Mouse (Mus musculus): ENCODE measurements around the gene Hnrnpm. TPM values are rescaled to one million over a fixed set of nuclear protein-coding genes. Genes with fewer than 3 reads are reported as not detected.
"Not testable (repeated sequence)": the region's sequence is repeated elsewhere in the genome, so short reads cannot be mapped to it uniquely, and the experiment has no call there.

Gene Hnrnpm
- polyA plus RNA-seq, 1 experiment from 2014 or later, result 180 TPM

GRCm38 (mm10) chr17:33629487-33630125, 57.1 kb downstream of the Hnrnpm start:
- Histone ChIP-seq H3K27me3 (no peaks in the 10 kb centered on the region), H3K36me3 (peaks cover 12% of the 10 kb centered on the region; the same call in 1 of the 2 replicates), H3K9ac (peak overlapping the region; percentile 81), H3K9me3 (replicated peaks) (no peaks in the 10 kb centered on the region), H3K4me2 (peak overlapping the region; percentile 69), H3K4me3 (peak overlapping the region; percentile 81), H3K4me1 (replicated peaks) (peaks cover 25% of the 10 kb centered on the region), H3K27ac (peak overlapping the region; percentile 99)
- 48% methylated on average over 12 of the region's 12 CpGs for WGBS
- ATAC-seq (replicated peaks; ENCODE audit: insufficient number of reproducible peaks, insufficient read depth, low FRiP score, low read depth), result 0 out of 2 replicates have a peak, but pooled peaks have one; percentile 8

- H3K27me3 ChIP-seq, result no peaks in the 10 kb centered on the region
- H3K4me3 ChIP-seq, result peak within 1 kb of the TSS; percentile 81
- H3K36me3 ChIP-seq, result peaks cover 12% of the 10 kb centered on the region; the same call in 1 of the 2 replicates
- peak within 1 kb of the TSS; percentile 69 for H3K4me2 ChIP-seq
- H3K9me3 ChIP-seq (replicated peaks), result no peaks in the 10 kb centered on the region
- peaks cover 25% of the 10 kb centered on the region for H3K4me1 ChIP-seq (replicated peaks)
- WGBS, result 4% methylated on average over 35 of the region's 35 CpGs
- peak within 1 kb of the TSS; percentile 81 for H3K9ac ChIP-seq
- ATAC-seq (replicated peaks; ENCODE audit: insufficient number of reproducible peaks, insufficient read depth, low FRiP score, low read depth), result peak; percentile 94
- peak within 1 kb of the TSS; percentile 99 for H3K27ac ChIP-seq
Measured at GRCm38 (mm10) chr17:33628621-33629486, 57.8 kb downstream of the Hnrnpm start, which contains the start of gene Zfp414. Gene Zfp414 (plus strand): TSS chr17:33629090.

GRCm38 (mm10) chr17:33627281-33627680, 59.4 kb downstream of the Hnrnpm start:
- Histone ChIP-seq H3K4me3 (no peak overlapping the region), H3K9me3 (replicated peaks) (no peaks in the 10 kb centered on the region), H3K36me3 (peaks cover 12% of the 10 kb centered on the region; the same call in 1 of the 2 replicates), H3K27me3 (no peaks in the 10 kb centered on the region), H3K27ac (no peak overlapping the region), H3K4me2 (no peak overlapping the region), H3K4me1 (replicated peaks) (peaks cover 25% of the 10 kb centered on the region), H3K9ac (no peak overlapping the region)
- WGBS, result 86% methylated on average over 3 of the region's 3 CpGs
- ATAC-seq (replicated peaks; ENCODE audit: insufficient number of reproducible peaks, insufficient read depth, low FRiP score, low read depth), result no peak

- not testable (repeated sequence) for H3K9ac ChIP-seq; H3K4me3 ChIP-seq; H3K4me1 ChIP-seq (replicated peaks); H3K27ac ChIP-seq; H3K27me3 ChIP-seq; ATAC-seq (replicated peaks; ENCODE audit: insufficient number of reproducible peaks, insufficient read depth, low FRiP score, low read depth); H3K9me3 ChIP-seq (replicated peaks); H3K36me3 ChIP-seq; H3K4me2 ChIP-seq
- 74% methylated on average over 5 of the region's 5 CpGs for WGBS
Measured at GRCm38 (mm10) chr17:33613726-33614125, 72.9 kb downstream of the Hnrnpm start.

GRCm38 (mm10) chr17:33610548-33610947, 76.1 kb downstream of the Hnrnpm start:
- H3K36me3 ChIP-seq, result no peaks in the 10 kb centered on the region
- no peak overlapping the region for H3K9ac ChIP-seq
- 83% methylated on average over 7 of the region's 7 CpGs for WGBS
- H3K27me3 ChIP-seq, result no peaks in the 10 kb centered on the region
- no peak overlapping the region for H3K27ac ChIP-seq
- H3K4me3 ChIP-seq, result no peak overlapping the region
- no peaks in the 10 kb centered on the region for H3K9me3 ChIP-seq (replicated peaks)
- no peaks in the 10 kb centered on the region for H3K4me1 ChIP-seq (replicated peaks)
- no peak for ATAC-seq (replicated peaks; ENCODE audit: insufficient number of reproducible peaks, insufficient read depth, low FRiP score, low read depth)
- no peak overlapping the region for H3K4me2 ChIP-seq

GRCm38 (mm10) chr17:33607273-33607672, 79.4 kb downstream of the Hnrnpm start:
- 50% methylated on average over 2 of the region's 2 CpGs for WGBS
- H3K4me3 ChIP-seq, result no peak overlapping the region
- no peak overlapping the region for H3K27ac ChIP-seq
- no peaks in the 10 kb centered on the region for H3K27me3 ChIP-seq
- no peaks in the 10 kb centered on the region for H3K36me3 ChIP-seq
- H3K4me1 ChIP-seq (replicated peaks), result no peaks in the 10 kb centered on the region
- no peak overlapping the region for H3K9ac ChIP-seq
- no peak overlapping the region for H3K4me2 ChIP-seq
- no peak for ATAC-seq (replicated peaks; ENCODE audit: insufficient number of reproducible peaks, insufficient read depth, low FRiP score, low read depth)
- H3K9me3 ChIP-seq (replicated peaks), result no peaks in the 10 kb centered on the region

- H3K27ac ChIP-seq, result no peak overlapping the region
- 71% methylated on average over 12 of the region's 12 CpGs for WGBS
- no peak overlapping the region for H3K4me3 ChIP-seq
- H3K9me3 ChIP-seq (replicated peaks), result no peaks in the 10 kb centered on the region; the same call in 1 of the 2 replicates
- no peaks in the 10 kb centered on the region for H3K36me3 ChIP-seq
- no peak overlapping the region for H3K4me2 ChIP-seq
- ATAC-seq (replicated peaks; ENCODE audit: insufficient number of reproducible peaks, insufficient read depth, low FRiP score, low read depth), result no peak
- no peaks in the 10 kb centered on the region for H3K27me3 ChIP-seq
- H3K9ac ChIP-seq, result no peak overlapping the region
- no peaks in the 10 kb centered on the region for H3K4me1 ChIP-seq (replicated peaks)
Measured at GRCm38 (mm10) chr17:33601947-33602346, 84.7 kb downstream of the Hnrnpm start.

GRCm38 (mm10) chr17:33600831-33601230, 85.8 kb downstream of the Hnrnpm start:
- Histone ChIP-seq H3K4me3 (no peak overlapping the region), H3K4me2 (no peak overlapping the region), H3K4me1 (replicated peaks) (no peaks in the 10 kb centered on the region), H3K9ac (no peak overlapping the region), H3K36me3 (no peaks in the 10 kb centered on the region), H3K27me3 (no peaks in the 10 kb centered on the region), H3K27ac (no peak overlapping the region), H3K9me3 (replicated peaks) (no peaks in the 10 kb centered on the region; the same call in 1 of the 2 replicates)
- no peak for ATAC-seq (replicated peaks; ENCODE audit: insufficient number of reproducible peaks, insufficient read depth, low FRiP score, low read depth)
- 78% methylated on average over 3 of the region's 3 CpGs for WGBS

GRCm38 (mm10) chr17:33599836-33600475, 86.7 kb downstream of the Hnrnpm start:
- H3K4me1 ChIP-seq (replicated peaks), result no peaks in the 10 kb centered on the region
- ATAC-seq (replicated peaks; ENCODE audit: insufficient number of reproducible peaks, insufficient read depth, low FRiP score, low read depth), result no peak
- H3K27me3 ChIP-seq, result no peaks in the 10 kb centered on the region
- no peak overlapping the region for H3K27ac ChIP-seq
- 77% methylated on average over 8 of the region's 8 CpGs for WGBS
- H3K9ac ChIP-seq, result no peak overlapping the region
- H3K36me3 ChIP-seq, result no peaks in the 10 kb centered on the region
- H3K9me3 ChIP-seq (replicated peaks), result no peaks in the 10 kb centered on the region; the same call in 1 of the 2 replicates
- H3K4me3 ChIP-seq, result no peak overlapping the region
- no peak overlapping the region for H3K4me2 ChIP-seq

GRCm38 (mm10) chr17:33598506-33598905, 88.2 kb downstream of the Hnrnpm start:
- Histone ChIP-seq H3K9ac (no peak overlapping the region), H3K9me3 (replicated peaks) (no peaks in the 10 kb centered on the region; the same call in 1 of the 2 replicates), H3K27me3 (no peaks in the 10 kb centered on the region), H3K27ac (no peak overlapping the region), H3K4me1 (replicated peaks) (no peaks in the 10 kb centered on the region), H3K4me3 (no peak overlapping the region), H3K36me3 (no peaks in the 10 kb centered on the region), H3K4me2 (no peak overlapping the region)
- 83% methylated on average over 5 of the region's 5 CpGs for WGBS
- no peak for ATAC-seq (replicated peaks; ENCODE audit: insufficient number of reproducible peaks, insufficient read depth, low FRiP score, low read depth)

- H3K4me1 ChIP-seq (replicated peaks), result no peaks in the 10 kb centered on the region
- H3K4me2 ChIP-seq, result no peak overlapping the region
- no peaks in the 10 kb centered on the region for H3K36me3 ChIP-seq
- no peak for ATAC-seq (replicated peaks; ENCODE audit: insufficient number of reproducible peaks, insufficient read depth, low FRiP score, low read depth)
- H3K9me3 ChIP-seq (replicated peaks), result no peaks in the 10 kb centered on the region; the same call in 1 of the 2 replicates
- H3K27me3 ChIP-seq, result no peaks in the 10 kb centered on the region
- H3K9ac ChIP-seq, result no peak overlapping the region
- H3K4me3 ChIP-seq, result no peak overlapping the region
- H3K27ac ChIP-seq, result no peak overlapping the region
Measured at GRCm38 (mm10) chr17:33597271-33597670, 89.4 kb downstream of the Hnrnpm start.
